In genomic region chr11:62966765-62967633, GRCm38 (mm10) we compare ENCODE assay signal across 8 mouse cellular contexts. TPM values are rescaled to one million over a fixed set of nuclear protein-coding genes. Genes with fewer than 3 reads are reported as not detected.
DNase-seq lines count a peak whose midpoint lies in the region; TF ChIP-seq lines count a peak whose summit lies in the region.

No protein-coding gene starts in this region.

- peaks cover 5% of the 10 kb centered on the region; the same call in 1 of the 2 replicates for H3K27me3 ChIP-seq in hindbrain, embryonic 10.5 days (ENCODE audit: insufficient read depth, poor library complexity, severe bottlenecking)
- no peaks in the 10 kb centered on the region; the same call in 1 of the 2 replicates for H3K27me3 ChIP-seq in small intestine, adult 2 months (ENCODE audit: control insufficient read depth, insufficient read depth, low read length)

- H3K9me3 ChIP-seq in hindbrain, embryonic 10.5 days = no peaks in the 10 kb centered on the region

- TF ChIP-seq POLR2A in small intestine, adult 2 months (IDR thresholded peaks at IDR 0.05; ENCODE audit: low read depth, low read length) = no peak

- 8% methylated on average over 27 of the region's 27 CpGs for WGBS in hindbrain, embryonic 10.5 days
- 7% methylated on average over 27 of the region's 27 CpGs for WGBS in small intestine, adult 2 months

- peak overlapping the region; percentile 87 for H3K27ac ChIP-seq in hindbrain, embryonic 10.5 days
- peak overlapping the region; percentile 50 for H3K27ac ChIP-seq in small intestine, adult 2 months (ENCODE audit: insufficient read depth, low read depth, low read length)

- no peaks in the 10 kb centered on the region for H3K36me3 ChIP-seq in hindbrain, embryonic 10.5 days
- H3K36me3 ChIP-seq in small intestine, adult 2 months (ENCODE audit: control insufficient read depth, insufficient read depth, low read length) = no peaks in the 10 kb centered on the region

- H3K4me1 ChIP-seq in hindbrain, embryonic 10.5 days (replicated peaks) = peaks cover 23% of the 10 kb centered on the region
- H3K4me1 ChIP-seq in small intestine, adult 2 months (ENCODE audit: control insufficient read depth, insufficient read depth, insufficient read length, low read length) = 0 out of 2 replicates have a peak, but pooled peaks cover 2% of the 10 kb centered on the region

- peak; percentile 31 for DNase-seq in urinary bladder, postnatal 25 days (ENCODE audit: low spot score)
- DNase-seq in urinary bladder, adult 2 months (ENCODE audit: low spot score) = no peak
- DNase-seq in frontal cortex, postnatal 14 days (ENCODE audit: low spot score in 2 of 2) = peak; percentile 25 to 35
- peak; percentile 69 for DNase-seq in hindbrain, embryonic 10.5 days (ENCODE audit: low spot score)
- peak; percentile 41 to 63 for DNase-seq in layer of hippocampus, postnatal 14 days (ENCODE audit: low spot score in 2 of 2)
- DNase-seq in lung, postnatal 36 days = peak; percentile 70
- DNase-seq in MN1 (ENCODE audit: low spot score) = no peak

- TF ChIP-seq CTCF in small intestine, adult 2 months (IDR thresholded peaks at IDR 0.05; ENCODE audit: extremely low read depth, insufficient read length, insufficient replicate concordance, low read depth, low read length) = no peak

- peak overlapping the region; percentile 40 for H3K4me3 ChIP-seq in hindbrain, embryonic 10.5 days
- H3K4me3 ChIP-seq in small intestine, adult 2 months (ENCODE audit: low read depth, low read length) = peak overlapping the region; percentile 4; the same call in 1 of the 2 replicates

RNA-seq across cellular contexts. Expression of gene Cdrt4, which starts 16.0 kb away (rescaled TPM):
- polyA plus RNA-seq in urinary bladder, adult 2 months (2012; rRNA removed) = 0.10 and 0.28 TPM in 2 replicates
- polyA plus RNA-seq in hindbrain, embryonic 10.5 days (2016; fragmentation: Nextera tagmentation; extraction: Ambion mirVana) = 0.30 TPM in 1 of 2 replicates, not detected in the other
- not detected for total RNA-seq in layer of hippocampus, postnatal 14 days (2021)
- not detected in 2 replicates for polyA plus RNA-seq in small intestine, adult 2 months (2012; rRNA removed)

Comparison
In these comparisons a context has a peak if more than half of its experiments do, and no peak if none do; other contexts are left out.
1. DNase-seq: peak in urinary bladder, postnatal 25 days (single experiment), frontal cortex, postnatal 14 days (2 of 2), hindbrain, embryonic 10.5 days (single experiment), layer of hippocampus, postnatal 14 days (2 of 2) and lung, postnatal 36 days (single experiment); none in urinary bladder, adult 2 months (single experiment) and MN1 (single experiment).